ENCODE assay signal across 25 mouse cellular contexts in the genomic region with DNA sequence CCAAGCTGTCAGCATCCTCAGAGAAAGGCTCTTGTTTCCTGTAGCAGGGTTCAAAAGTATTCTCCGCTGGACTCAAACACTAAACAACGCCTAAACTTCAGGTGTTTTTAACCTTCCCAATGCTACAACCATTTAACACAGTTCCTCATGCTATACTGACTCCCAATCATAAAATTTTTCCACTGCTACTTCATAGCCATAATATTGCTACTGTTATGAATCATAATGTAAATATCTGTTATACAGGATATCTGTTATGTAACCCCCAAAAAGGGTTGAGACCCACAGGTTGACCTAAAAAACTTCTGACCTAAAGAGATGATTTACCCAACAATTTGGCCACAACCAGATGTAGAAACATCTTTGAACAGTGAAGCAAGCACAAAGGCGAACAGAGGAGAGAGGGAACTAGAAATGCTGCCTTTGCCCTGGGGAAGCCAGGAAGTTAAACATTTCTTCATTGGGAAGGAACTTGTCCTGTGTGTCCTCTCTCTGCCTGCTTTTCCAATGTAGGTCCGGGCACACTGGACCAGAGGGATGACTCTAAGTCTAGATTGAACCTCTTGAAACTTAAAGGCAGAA.
DNase-seq lines count a peak whose midpoint lies in the region; ATAC-seq and TF ChIP-seq lines count a peak whose summit lies in the region.
"Had no signal": no experiment of that assay in that cellular context is flagged by ENCODE, and none has a peak within 500 bp of the region (broad histone marks: within the 10 kb centered on the region; RNA-seq: fewer than 3 reads in every experiment).

No protein-coding gene starts in this region.

- TF ChIP-seq CTCF in lung, postnatal 0 days (IDR thresholded peaks at IDR 0.05) = no peak
- TF ChIP-seq CTCF in gastrocnemius, adult 2 months (IDR thresholded peaks at IDR 0.05) = no peak

- 85% methylated on average over 4 of the region's 4 CpGs for WGBS in kidney, embryonic 16.5 days
- 77% methylated on average over 4 of the region's 4 CpGs for WGBS in lung, postnatal 0 days

- no peaks in the 10 kb centered on the region for H3K4me1 ChIP-seq in kidney, embryonic 16.5 days (ENCODE audit: insufficient read depth, low read length)
- H3K4me1 ChIP-seq in lung, postnatal 0 days (ENCODE audit: insufficient read depth, low read depth, low read length) = no peaks in the 10 kb centered on the region
- H3K4me1 ChIP-seq: embryonic facial prominence, embryonic 13.5 days; intestine, embryonic 15.5 days; kidney, embryonic 15.5 days; limb, embryonic 13.5 days; liver, embryonic 12.5 days; midbrain, embryonic 13.5 days; neural tube, embryonic 13.5 days had no signal

- intact Hi-C loops in gastrocnemius, adult 2 months (cut with DNase I) = no loop called here

- no peaks in the 10 kb centered on the region for H3K9me3 ChIP-seq in kidney, embryonic 16.5 days (ENCODE audit: low read length)
- no peaks in the 10 kb centered on the region for H3K9me3 ChIP-seq in lung, postnatal 0 days (ENCODE audit: low read length)
- H3K9me3 ChIP-seq: embryonic facial prominence, embryonic 13.5 days; intestine, embryonic 15.5 days; kidney, embryonic 15.5 days; limb, embryonic 13.5 days; liver, embryonic 12.5 days; midbrain, embryonic 13.5 days; neural tube, embryonic 13.5 days had no signal

- no peak overlapping the region for H3K9ac ChIP-seq in kidney, embryonic 16.5 days (replicated peaks; ENCODE audit: low read length)
- no peak overlapping the region for H3K9ac ChIP-seq in lung, postnatal 0 days (replicated peaks; ENCODE audit: low read depth)
- H3K9ac ChIP-seq: embryonic facial prominence, embryonic 13.5 days; intestine, embryonic 15.5 days; kidney, embryonic 15.5 days; limb, embryonic 13.5 days; liver, embryonic 12.5 days; midbrain, embryonic 13.5 days; neural tube, embryonic 13.5 days had no signal

- no peak for ATAC-seq in kidney, embryonic 16.5 days (ENCODE audit: low FRiP score, low TSS enrichment)
- no peak for ATAC-seq in lung, postnatal 0 days
- peak; percentile 27 to 83; a peak in 1 of 4 replicates for ATAC-seq in hematopoietic stem cell, adult 5-6 weeks (replicated peaks in 1 of 2; ENCODE audit: insufficient read depth in 1 of 2, low FRiP score in 2 of 2, low TSS enrichment in 1 of 2, low read depth in 1 of 2, poor library complexity in 2 of 2, severe bottlenecking in 2 of 2)
- ATAC-seq: forebrain, embryonic 16.5 days; hindbrain, embryonic 16.5 days; intestine, embryonic 15.5 days; liver, embryonic 12.5 days; midbrain, embryonic 13.5 days had no signal

- no peak overlapping the region for H3K4me2 ChIP-seq in kidney, embryonic 16.5 days (replicated peaks; ENCODE audit: low read depth, low read length)
- H3K4me2 ChIP-seq in lung, postnatal 0 days (replicated peaks; ENCODE audit: low read depth, low read length) = no peak overlapping the region
- H3K4me2 ChIP-seq: embryonic facial prominence, embryonic 13.5 days; intestine, embryonic 15.5 days; kidney, embryonic 15.5 days; limb, embryonic 13.5 days; liver, embryonic 12.5 days; midbrain, embryonic 13.5 days; neural tube, embryonic 13.5 days had no signal

- H3K27ac ChIP-seq in kidney, embryonic 16.5 days (ENCODE audit: low read length) = no peak overlapping the region
- no peak overlapping the region for H3K27ac ChIP-seq in lung, postnatal 0 days (ENCODE audit: low read length)
- no peak overlapping the region for H3K27ac ChIP-seq in gastrocnemius, adult 2 months
- H3K27ac ChIP-seq: embryonic facial prominence, embryonic 13.5 days; intestine, embryonic 15.5 days; kidney, embryonic 15.5 days; limb, embryonic 13.5 days; liver, embryonic 12.5 days; midbrain, embryonic 13.5 days; neural tube, embryonic 13.5 days had no signal

- peak; percentile 9 to 11 for DNase-seq in kidney, adult 8-10 months
- DNase-seq in lung, postnatal 36 days = peak; percentile 15
- DNase-seq in lung, postnatal 0 days (ENCODE audit: low spot score) = no peak
- DNase-seq in adrenal gland, postnatal 10 days = no peak
- no peak for DNase-seq in gastrocnemius, adult 2 months
- DNase-seq: adrenal gland, adult 8-10 months; cerebellum, adult 11 months; cerebellum, adult 9-10 months; gastrocnemius, postnatal 10 days; heart, postnatal 14 days; layer of hippocampus, adult 9-11 months; lung, postnatal 14 days; thymus, postnatal 4 days had no signal

- H3K27me3 ChIP-seq in kidney, embryonic 16.5 days (ENCODE audit: insufficient read depth, low read length) = no peaks in the 10 kb centered on the region
- no peaks in the 10 kb centered on the region for H3K27me3 ChIP-seq in lung, postnatal 0 days (replicated peaks; ENCODE audit: insufficient read depth, low read length)
- H3K27me3 ChIP-seq: embryonic facial prominence, embryonic 13.5 days; intestine, embryonic 15.5 days; kidney, embryonic 15.5 days; limb, embryonic 13.5 days; liver, embryonic 12.5 days; midbrain, embryonic 13.5 days; neural tube, embryonic 13.5 days had no signal

- H3K36me3 ChIP-seq in kidney, embryonic 16.5 days (ENCODE audit: insufficient read depth, low read length) = no peaks in the 10 kb centered on the region
- H3K36me3 ChIP-seq in lung, postnatal 0 days (ENCODE audit: insufficient read depth, low read length) = no peaks in the 10 kb centered on the region
- H3K36me3 ChIP-seq: embryonic facial prominence, embryonic 13.5 days; intestine, embryonic 15.5 days; kidney, embryonic 15.5 days; limb, embryonic 13.5 days; liver, embryonic 12.5 days; midbrain, embryonic 13.5 days; neural tube, embryonic 13.5 days had no signal

- H3K4me3 ChIP-seq in kidney, embryonic 16.5 days (ENCODE audit: low read length) = no peak overlapping the region
- H3K4me3 ChIP-seq in lung, postnatal 0 days (ENCODE audit: low read depth, low read length) = no peak overlapping the region
- no peak overlapping the region for H3K4me3 ChIP-seq in gastrocnemius, adult 2 months
- H3K4me3 ChIP-seq: embryonic facial prominence, embryonic 13.5 days; erythroblast, embryonic 14.5 days; intestine, embryonic 15.5 days; kidney, embryonic 15.5 days; limb, embryonic 13.5 days; liver, embryonic 12.5 days; midbrain, embryonic 13.5 days; neural tube, embryonic 13.5 days had no signal

- TF ChIP-seq EP300 in lung, postnatal 0 days (IDR thresholded peaks at IDR 0.05) = no peak

Comparison
In these comparisons a context has a peak if more than half of its experiments do, and no peak if none do; other contexts are left out.
1. DNase-seq: peak in kidney, adult 8-10 months (2 of 2) and lung, postnatal 36 days (single experiment); none in lung, postnatal 0 days (single experiment), adrenal gland, postnatal 10 days (single experiment) and gastrocnemius, adult 2 months (single experiment).
2. ATAC-seq: peak in hematopoietic stem cell, adult 5-6 weeks (2 of 2); none in kidney, embryonic 16.5 days (single experiment) and lung, postnatal 0 days (single experiment).